Mouse (Mus musculus) CH12.LX (cell line): ENCODE data around the gene Fbxl21.

Experiments used
- CTCF ChIP-seq, 2 experiments: IDR thresholded peaks in 1 of 2; conservative IDR thresholded peaks in 1 of 2; 2 replicates each; pipeline ENCODE4 v1.5.1; 2011 to 2012; ENCODE audit warnings: low read depth in 2 of 2, low read length in 2 of 2, improper control_type of control experiment in 1 of 2, inconsistent platforms in 1 of 2, mild to moderate bottlenecking in 1 of 2, moderate library complexity in 1 of 2
- ETS1 ChIP-seq: conservative IDR thresholded peaks from 2 replicates; pipeline ENCODE4 v1.6.1; 2012; ENCODE audit warnings: low read depth, mild to moderate bottlenecking, inconsistent platforms, low read length, improper control_type of control experiment, moderate library complexity
- GABPA ChIP-seq: IDR thresholded peaks from 2 replicates; pipeline ENCODE4 v1.6.1; 2012; ENCODE audit warnings: low read depth, low read length, improper control_type of control experiment, inconsistent platforms; ENCODE audit not compliant: insufficient replicate concordance
- JUN ChIP-seq: IDR thresholded peaks from 2 replicates; pipeline ENCODE4 v1.6.1; 2011; ENCODE audit warnings: low read depth, mild to moderate bottlenecking, low read length, improper control_type of control experiment, moderate library complexity; ENCODE audit not compliant: insufficient read depth
- MXI1 ChIP-seq: IDR thresholded peaks from 2 replicates; pipeline ENCODE4 v1.6.1; 2011; ENCODE audit warnings: mild to moderate bottlenecking, low read depth, low read length, improper control_type of control experiment
- NELFE ChIP-seq: IDR thresholded peaks from 2 replicates; pipeline ENCODE4 v1.6.1; 2011; ENCODE audit warnings: low read depth, low read length, improper control_type of control experiment
- POLR2A ChIP-seq: IDR thresholded peaks from 2 replicates; pipeline ENCODE4 v1.6.1; 2011; ENCODE audit warnings: low read depth, mild to moderate bottlenecking, improper control_type of control experiment, low read length
- SMC3 ChIP-seq: IDR thresholded peaks from 2 replicates; pipeline ENCODE4 v1.6.1; 2011; ENCODE audit warnings: low read depth, low read length, improper control_type of control experiment
- TCF12 ChIP-seq: IDR thresholded peaks from 2 replicates; pipeline ENCODE4 v1.6.1; 2014; ENCODE audit warnings: low read depth, mild to moderate bottlenecking, inconsistent platforms, low read length, improper control_type of control experiment
- USF1 ChIP-seq: IDR thresholded peaks from 2 replicates; pipeline ENCODE4 v1.6.1; 2014; ENCODE audit warnings: low read depth, mild to moderate bottlenecking, inconsistent platforms, low read length, improper control_type of control experiment
- USF2 ChIP-seq: conservative IDR thresholded peaks from 2 replicates; pipeline ENCODE4 v1.6.1; 2011; ENCODE audit warnings: low read depth, low read length, improper control_type of control experiment
- ZC3H11A ChIP-seq: IDR thresholded peaks from 2 replicates; pipeline ENCODE4 v1.6.1; 2012; ENCODE audit warnings: low read depth, mild to moderate bottlenecking, inconsistent platforms, low read length, improper control_type of control experiment
- ZNF384 ChIP-seq: IDR thresholded peaks from 2 replicates; pipeline ENCODE4 v1.6.1; 2012; ENCODE audit warnings: low read depth, low read length, improper control_type of control experiment, inconsistent platforms

- TF ChIP-seq CTCF (conservative IDR thresholded peaks at IDR 0.05 in 1 of 2, IDR thresholded peaks at IDR 0.05 in 1 of 2; ENCODE audit: low read depth in 2 of 2, low read length in 2 of 2) (no peak), POLR2A (no peak), NELFE (no peak), USF1 (no peak), GABPA (no peak), MXI1 (no peak), USF2 (no peak), ETS1 (peak; percentile 76; the same call in 1 of the 2 replicates), JUN (peak; percentile 16; the same call in 1 of the 2 replicates), ZC3H11A (no peak), SMC3 (no peak), TCF12 (peak; percentile 68), ZNF384 (peak; percentile 50; the same call in 1 of the 2 replicates)
Observed at GRCm38 (mm10) chr13:56476790-56477189, 45.5 kb upstream of the Fbxl21 start.
